Mouse (Mus musculus): ENCODE measurements around the gene Mypn.

Mypn gene

DNA sequence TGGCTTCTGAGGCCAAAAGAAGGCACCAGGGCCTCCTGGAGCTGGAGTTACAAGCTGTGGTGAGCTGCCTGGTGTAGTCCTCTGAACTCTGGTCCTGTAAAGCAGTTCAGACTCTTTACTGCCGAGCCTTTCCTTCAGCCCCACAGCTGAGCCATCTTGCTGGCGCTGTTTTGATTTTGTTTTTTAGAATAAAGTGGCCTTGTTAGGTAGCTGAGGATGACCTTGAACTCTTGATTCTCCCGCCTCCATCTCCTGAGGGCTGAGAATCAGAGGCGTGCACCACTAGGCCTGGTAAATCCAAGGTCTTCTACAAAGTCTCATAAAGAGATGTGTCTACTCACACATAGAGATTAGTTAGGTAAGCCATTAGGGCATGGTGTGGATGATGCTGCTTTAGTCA is 49.0 kb downstream of the Mypn start:
- DNase-seq (ENCODE audit: low read depth, low spot score), result no peak

DNA sequence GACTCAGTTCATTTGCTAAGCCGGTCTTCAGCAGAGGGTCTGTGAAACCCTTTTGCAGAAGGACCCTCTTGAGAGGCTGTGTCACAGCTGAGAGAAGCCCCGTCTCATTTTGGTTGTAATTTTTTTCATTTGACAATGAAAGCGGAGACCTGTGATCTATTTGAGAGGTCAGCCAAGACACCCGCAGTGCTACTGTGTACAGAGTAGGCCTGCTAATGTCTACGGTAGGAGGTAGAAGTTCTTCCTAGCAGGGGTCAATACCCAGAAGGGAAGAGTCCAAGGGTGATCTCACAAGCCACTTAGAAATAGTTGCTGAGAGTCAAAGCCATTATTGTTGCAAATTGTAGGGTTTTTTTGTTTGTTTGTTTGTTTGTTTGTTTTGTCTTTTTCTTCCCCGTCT is 49.5 kb downstream of the Mypn start:
- no peak for DNase-seq (ENCODE audit: low read depth, low spot score)

GRCm38 (mm10) chr10:63153563-63153962 is 50.2 kb downstream of the Mypn start:
- DNase-seq (ENCODE audit: low read depth, low spot score), result peak; percentile 80

GRCm38 (mm10) chr10:63152358-63152757 is 51.4 kb downstream of the Mypn start:
- no peak for DNase-seq (ENCODE audit: low read depth, low spot score)

DNA sequence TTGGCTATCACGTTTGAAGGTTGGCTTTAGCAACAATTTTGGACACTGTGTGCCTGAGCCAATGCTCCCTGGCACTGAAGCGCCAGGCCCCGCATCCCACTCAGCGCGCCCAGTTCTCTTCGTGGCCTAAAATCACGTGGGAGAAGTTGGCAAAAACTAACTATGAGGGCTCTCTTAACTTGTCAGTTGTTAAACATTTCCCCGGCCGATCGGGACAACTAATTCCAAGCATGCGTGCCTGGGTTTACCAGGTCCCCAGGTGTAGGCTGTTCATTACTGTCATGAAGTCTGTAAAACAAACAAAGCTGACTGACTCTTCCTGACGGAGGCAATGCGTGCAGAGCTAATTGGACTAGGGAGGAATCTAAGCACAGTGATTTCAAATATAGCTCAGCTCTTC is 61.1 kb downstream of the Mypn start:
- no peak for DNase-seq (ENCODE audit: low read depth, low spot score)

- DNase-seq (ENCODE audit: low read depth, low spot score), result peak; percentile 59
Observed at GRCm38 (mm10) chr10:63136436-63136835, 67.3 kb downstream of the Mypn start.

DNA sequence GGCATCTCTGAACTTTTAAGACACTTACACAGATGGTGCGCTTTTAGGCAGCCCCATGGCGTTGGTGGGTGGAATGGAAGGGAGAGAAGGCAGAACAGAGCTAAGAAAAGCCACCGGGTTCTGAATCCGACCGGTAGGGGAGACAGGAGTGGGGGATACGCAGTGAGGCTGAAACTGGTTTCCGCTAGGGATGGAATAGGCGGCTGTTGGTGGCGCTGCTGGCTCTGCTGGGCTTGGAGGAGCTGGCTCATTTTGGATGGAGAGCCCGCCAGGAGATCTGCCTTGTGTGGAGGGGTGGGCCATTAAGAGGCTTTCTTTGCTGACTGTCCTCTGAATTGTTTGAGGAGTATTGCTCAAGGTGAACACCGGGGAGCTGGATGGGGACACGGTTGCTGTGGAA is 68.1 kb downstream of the Mypn start:
- peak; percentile 74 for DNase-seq (ENCODE audit: low read depth, low spot score)

DNA sequence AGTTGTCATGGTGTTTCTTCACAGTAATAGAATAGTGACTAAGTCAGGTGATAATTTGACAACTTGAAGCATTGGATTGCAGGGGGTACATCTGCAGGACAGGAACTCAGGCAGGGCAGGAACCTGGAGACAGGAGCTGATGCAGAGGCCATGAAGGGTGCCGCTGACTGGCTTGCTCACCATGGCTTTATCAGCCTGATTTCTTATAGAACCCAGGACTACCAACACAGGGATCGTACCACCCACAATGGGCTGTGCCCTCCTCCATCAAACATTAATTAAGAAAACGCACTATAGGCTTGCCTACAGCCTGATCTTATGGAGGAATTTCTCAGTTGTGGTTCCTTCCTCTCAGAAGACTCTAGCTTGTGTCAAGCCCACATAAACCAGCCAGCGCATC is 70.4 kb downstream of the Mypn start:
- no peak for DNase-seq (ENCODE audit: low read depth, low spot score)

DNA sequence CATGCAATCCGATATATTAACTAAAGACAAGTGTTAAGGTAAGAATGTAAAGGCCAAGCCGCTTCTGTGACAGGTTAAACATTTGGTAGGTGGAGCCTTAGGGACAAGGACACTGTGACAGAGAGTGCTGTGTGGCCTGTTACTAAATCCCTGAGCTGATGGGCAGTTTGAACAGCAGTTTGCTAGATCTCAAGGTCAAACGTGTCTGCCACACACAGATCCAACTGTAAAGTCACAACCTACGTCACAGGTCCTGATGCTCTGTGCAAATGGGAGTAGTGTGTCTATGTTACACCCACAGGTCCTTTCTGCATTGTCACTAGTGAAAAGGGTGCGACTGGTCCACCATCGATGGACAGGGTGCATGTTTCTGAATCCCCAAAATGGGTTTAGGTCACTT is 71.4 kb downstream of the Mypn start:
- DNase-seq (ENCODE audit: low read depth, low spot score), result no peak

- peak; percentile 65 for DNase-seq (ENCODE audit: low read depth, low spot score)
Observed at GRCm38 (mm10) chr10:63130500-63130899, 73.3 kb downstream of the Mypn start.

- DNase-seq (ENCODE audit: low read depth, low spot score), result no peak
Observed at GRCm38 (mm10) chr10:63128256-63128655, 75.5 kb downstream of the Mypn start.

DNA sequence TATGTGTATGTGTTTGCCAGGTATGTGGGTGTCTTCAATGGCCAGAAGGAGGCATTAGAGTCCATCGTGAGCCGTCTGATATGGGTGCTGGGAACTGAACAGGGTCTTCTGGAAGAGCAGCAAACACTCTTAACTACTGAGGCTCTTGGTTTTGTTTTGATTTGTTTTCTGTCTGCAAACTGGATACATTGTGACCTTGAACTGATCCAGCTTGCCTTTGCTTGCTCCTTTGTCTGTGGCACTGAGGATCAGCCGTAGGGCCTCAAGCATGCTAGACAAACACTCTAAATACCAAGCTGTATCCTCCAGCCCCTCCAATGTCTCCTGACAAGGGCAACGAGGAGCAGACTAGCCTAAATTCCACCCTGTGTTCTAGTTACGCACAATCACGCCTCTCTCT is 76.6 kb downstream of the Mypn start:
- no peak for DNase-seq (ENCODE audit: low read depth, low spot score)

GRCm38 (mm10) chr10:63126116-63126515 is 77.6 kb downstream of the Mypn start:
- DNase-seq (ENCODE audit: low read depth, low spot score), result no peak

GRCm38 (mm10) chr10:63125343-63125742 is 78.4 kb downstream of the Mypn start:
- DNase-seq (ENCODE audit: low read depth, low spot score), result peak; percentile 81

DNA sequence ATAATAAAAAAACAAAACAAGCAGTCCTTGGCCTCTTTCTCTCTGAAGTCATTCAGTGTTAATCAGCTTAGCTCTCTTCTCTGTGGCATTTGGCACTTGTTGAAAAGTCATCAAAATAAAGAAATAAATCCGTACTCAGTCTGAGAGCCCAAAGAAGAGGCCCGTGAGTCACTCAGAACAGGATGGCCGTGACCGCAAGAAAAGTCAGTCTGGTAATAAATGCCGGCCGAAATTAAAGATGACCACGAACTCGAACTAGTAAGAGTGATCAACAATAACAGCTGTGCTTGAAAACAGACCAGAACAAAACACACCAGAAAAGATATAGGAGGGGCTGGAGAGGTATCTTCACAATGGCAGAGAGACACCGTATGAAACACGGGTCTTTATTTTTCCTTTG is 79.7 kb downstream of the Mypn start:
- DNase-seq (ENCODE audit: low read depth, low spot score), result no peak

DNA sequence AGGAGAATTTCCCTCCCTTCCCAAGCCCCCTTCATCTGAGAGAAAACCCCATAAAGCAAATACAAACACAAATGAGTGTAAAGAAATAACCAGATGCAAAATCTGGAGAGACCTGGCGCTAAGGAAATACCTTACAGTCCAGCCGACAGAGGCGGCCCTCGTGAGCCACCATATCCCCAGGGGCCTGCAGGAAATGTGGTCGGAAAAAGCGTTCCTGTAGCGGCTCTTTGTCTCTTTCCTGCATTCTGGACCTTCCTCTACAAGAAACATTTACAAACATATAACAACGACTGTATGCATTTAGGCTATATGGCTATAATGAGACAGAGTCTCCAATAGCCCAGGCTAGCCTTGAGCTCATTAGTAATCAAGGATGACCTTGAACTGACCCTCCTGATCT is 80.6 kb downstream of the Mypn start:
- DNase-seq (ENCODE audit: low read depth, low spot score), result no peak

GRCm38 (mm10) chr10:63122516-63122915 is 81.2 kb downstream of the Mypn start:
- DNase-seq (ENCODE audit: low read depth, low spot score), result peak; percentile 75

GRCm38 (mm10) chr10:63121961-63122360 is 81.8 kb downstream of the Mypn start:
- DNase-seq (ENCODE audit: low read depth, low spot score), result no peak

DNA sequence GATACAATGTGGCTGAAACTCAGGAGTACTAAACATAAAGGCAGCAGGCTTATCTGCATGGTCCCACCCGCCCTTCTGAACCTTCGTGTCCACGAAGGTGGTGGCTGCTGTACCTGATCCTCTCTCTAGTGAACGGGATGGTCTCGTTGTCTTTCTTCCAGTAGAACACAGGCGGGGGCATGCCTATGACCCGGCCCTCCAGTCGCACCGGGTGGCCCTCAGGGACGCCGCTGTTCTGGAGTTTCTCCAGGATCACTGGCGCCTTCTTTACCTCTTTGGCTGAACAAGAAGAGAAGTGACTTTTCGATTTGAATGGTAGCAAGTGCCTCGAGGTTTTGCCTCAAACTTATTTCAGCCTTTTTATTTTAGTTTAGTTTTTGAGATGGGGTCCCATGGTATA is 83.8 kb downstream of the Mypn start:
- no peak for DNase-seq (ENCODE audit: low read depth, low spot score)

GRCm38 (mm10) chr10:63117583-63117982 is 86.2 kb downstream of the Mypn start:
- peak; percentile 68 for DNase-seq (ENCODE audit: low read depth, low spot score)

- DNase-seq (ENCODE audit: low read depth, low spot score), result no peak
Observed at GRCm38 (mm10) chr10:63116376-63116775, 87.4 kb downstream of the Mypn start.

GRCm38 (mm10) chr10:63115881-63116280 is 87.9 kb downstream of the Mypn start:
- DNase-seq (ENCODE audit: low read depth, low spot score), result peak; percentile 41

DNA sequence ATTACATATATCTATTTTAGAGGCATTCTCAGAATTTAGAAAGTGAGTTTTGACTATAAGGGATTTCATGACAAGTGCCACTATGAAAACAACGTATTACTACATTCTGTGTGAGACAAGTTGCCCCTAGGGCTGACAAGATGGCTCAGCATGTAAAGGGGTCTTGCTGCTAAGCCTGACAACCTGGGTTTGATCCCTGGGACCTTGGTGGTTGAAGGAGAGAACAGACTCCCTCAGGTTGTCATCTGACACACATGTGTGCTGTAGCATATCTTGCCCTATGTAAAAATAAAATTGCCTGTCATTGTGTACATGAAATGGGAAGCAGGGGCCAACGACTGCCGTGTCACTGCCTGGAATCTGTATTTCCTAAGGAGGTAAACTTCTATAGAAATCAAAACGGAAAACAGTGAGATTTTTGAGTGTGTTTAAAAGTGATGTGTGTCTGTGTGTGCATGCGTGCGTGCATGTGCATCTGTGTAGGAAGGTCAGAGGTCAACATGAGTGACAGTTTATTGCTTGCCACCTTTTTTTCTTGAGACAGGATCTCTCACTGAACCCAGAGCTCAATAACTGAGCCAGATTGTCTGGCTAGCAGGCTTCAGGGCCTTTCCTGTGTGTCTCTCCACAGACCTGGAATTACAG is 89.9 kb downstream of the Mypn start:
- no peak for DNase-seq (ENCODE audit: low read depth, low spot score)

DNA sequence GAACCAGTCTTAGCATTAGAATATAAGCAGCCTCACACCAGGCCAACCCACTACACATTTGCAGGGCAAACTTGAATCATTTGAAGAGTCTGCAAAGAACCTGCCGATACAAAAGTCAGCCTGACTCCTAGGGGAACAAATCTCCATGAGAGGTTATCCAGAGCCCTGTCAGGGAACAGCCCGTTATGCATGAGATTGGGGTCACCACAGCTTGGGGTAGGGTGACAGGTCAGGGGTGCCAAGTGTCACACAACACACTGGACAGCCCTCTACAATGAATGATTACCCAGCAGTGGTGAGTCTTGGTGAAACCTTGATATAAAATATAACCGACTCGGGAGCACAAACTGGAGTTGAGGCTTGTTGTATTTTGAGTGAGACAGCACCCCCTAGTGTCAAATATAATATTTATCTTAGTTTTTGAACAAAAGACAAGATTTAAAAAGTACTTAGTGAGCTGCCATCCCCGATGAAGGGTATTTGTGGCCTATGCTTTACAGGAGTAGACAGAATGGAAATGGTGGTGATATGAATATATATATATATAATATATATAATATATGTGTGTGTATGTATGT is 90.6 kb downstream of the Mypn start:
- no peak for DNase-seq (ENCODE audit: low read depth, low spot score)

Measured in ZHBTc4 (cell line).